Mouse (Mus musculus) spleen, adult 2 months (tissue): ENCODE measurements around the gene Klrb1a. TPM values are rescaled to one million over a fixed set of nuclear protein-coding genes. Genes with fewer than 3 reads are reported as not detected.

Experiments used
- DNase-seq, 2 experiments: peaks; one replicate each; pipeline versions ENCODE4 v3.0.0 to v3.0.0-alpha.2; 2012 to 2021; ENCODE audit warnings: low spot score in 2 of 2, low read depth in 1 of 2
- H3K27ac ChIP-seq: fragments of 200-500 bp; 2 replicates; pipeline ENCODE4 v1.5.1; 2012; ENCODE audit warnings: low read length, inconsistent platforms; ENCODE audit not compliant: insufficient read depth
- H3K27me3 ChIP-seq: fragments of 200-500 bp; 2 replicates; pipeline ENCODE4 v1.6.1; 2012; ENCODE audit warnings: mild to moderate bottlenecking, moderate library complexity, low read length, inconsistent platforms; ENCODE audit not compliant: control insufficient read depth, insufficient read depth
- H3K36me3 ChIP-seq: fragments of 200-500 bp; 2 replicates; pipeline ENCODE4 v1.6.1; 2012; ENCODE audit warnings: mild to moderate bottlenecking, low read length, inconsistent platforms; ENCODE audit not compliant: control insufficient read depth, insufficient read depth
- H3K4me1 ChIP-seq: fragments of 200-500 bp; 2 replicates; pipeline ENCODE4 v1.6.1; 2011; ENCODE audit warnings: inconsistent platforms; ENCODE audit not compliant: control insufficient read depth, insufficient read depth, insufficient read length
- H3K4me3 ChIP-seq: fragments of 200-500 bp; 2 replicates; pipeline ENCODE4 v1.5.1; 2011; ENCODE audit warnings: mild to moderate bottlenecking, inconsistent platforms; ENCODE audit not compliant: insufficient read depth, insufficient read length; ENCODE audit errors: extremely low read depth
- CTCF ChIP-seq: fragments of 200-500 bp; IDR thresholded peaks from 2 replicates; pipeline ENCODE4 v1.5.1; 2011; ENCODE audit warnings: mild to moderate bottlenecking, inconsistent platforms; ENCODE audit not compliant: insufficient read depth, insufficient read length, insufficient replicate concordance; ENCODE audit errors: extremely low read depth
- POLR2A ChIP-seq: fragments of 200-500 bp; IDR thresholded peaks from 2 replicates; pipeline ENCODE4 v1.6.1; 2011; ENCODE audit warnings: low read depth, low read length, inconsistent platforms
- WGBS: fragments of 180-500 bp; shearing (Covaris S2); methylation state at CpG from one replicate; pipeline ENCODE4 v1.1.7; 2018; 5-methylcytosine and 5-hydroxymethylcytosine counted together
- polyA plus RNA-seq: library from polyadenylated mRNA; depleted of rRNA; stranded (reverse); fragments of >200 nt; gene quantifications from 2 replicates; pipeline ENCODE4 v1.2.3, GENCODE M21; 2012; rRNA removed

Klrb1a gene
- polyA plus RNA-seq, 1 experiment: 1.2 TPM

DNA sequence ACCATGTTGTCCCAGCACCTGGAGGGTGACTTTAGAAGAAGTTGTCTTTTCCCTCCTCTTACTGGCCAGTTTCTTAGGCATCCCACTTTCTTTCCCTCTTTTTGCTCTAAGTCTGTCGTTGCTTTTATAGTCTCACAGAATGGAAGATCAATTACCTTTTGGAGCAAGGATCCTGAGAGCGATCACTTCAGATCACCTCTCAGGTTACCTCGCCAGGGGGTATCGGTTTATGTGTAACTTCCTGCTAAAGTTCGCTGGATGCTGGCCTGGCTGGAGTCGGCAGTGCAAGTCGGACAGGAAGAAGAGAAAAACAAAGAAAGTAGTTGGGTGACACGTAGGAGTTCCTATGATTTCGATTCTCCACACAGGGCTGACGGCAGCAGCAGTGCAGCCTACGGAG, 41.8 kb downstream of the Klrb1a start, which contains the start of gene A2ml1:
TSS of gene A2ml1 (minus strand) at position 101 of the 400 bp plus-strand sequence.
- H3K4me3 ChIP-seq: no peak within 1 kb of the TSS
- H3K27me3 ChIP-seq: no peaks in the 10 kb centered on the region
- no peak within 1 kb of the TSS for H3K27ac ChIP-seq
- H3K4me1 ChIP-seq: no peaks in the 10 kb centered on the region; the same call in 1 of the 2 replicates
- WGBS: 67% methylated on average over 11 of the region's 11 CpGs
- TF ChIP-seq CTCF (no peak), POLR2A (no peak)
- no peak for DNase-seq
- no peaks in the 10 kb centered on the region for H3K36me3 ChIP-seq

- Histone ChIP-seq H3K4me1 (no peaks in the 10 kb centered on the region), H3K36me3 (no peaks in the 10 kb centered on the region), H3K27me3 (no peaks in the 10 kb centered on the region), H3K4me3 (no peak overlapping the region), H3K27ac (no peak overlapping the region)
- no peak for DNase-seq
- WGBS: 89% methylated on average over 9 of the region's 9 CpGs
- TF ChIP-seq CTCF (no peak), POLR2A (no peak)
Observed at GRCm38 (mm10) chr6:128577301-128577700, 46.0 kb downstream of the Klrb1a start.

- no peaks in the 10 kb centered on the region for H3K4me1 ChIP-seq
- no peaks in the 10 kb centered on the region for H3K36me3 ChIP-seq
- H3K27me3 ChIP-seq: no peaks in the 10 kb centered on the region
- no peak overlapping the region for H3K4me3 ChIP-seq
- H3K27ac ChIP-seq: no peak overlapping the region
- TF ChIP-seq POLR2A (no peak), CTCF (no peak)
- no peak for DNase-seq
- WGBS: 91% methylated on average over 11 of the region's 11 CpGs
Observed at GRCm38 (mm10) chr6:128566589-128566988, 56.7 kb downstream of the Klrb1a start.

Other genes with a start within 250 kb of the Klrb1a start
- gene Tex52, start 248.1 kb downstream of the Klrb1a start, polyA plus RNA-seq: 0.05 TPM in 1 of 2 replicates, not detected in the other
- gene Gm44596, start 248.0 kb downstream of the Klrb1a start, polyA plus RNA-seq: not detected in 2 replicates
- 0.28 and 0.35 TPM in 2 replicates for gene Nrip2, start 224.2 kb downstream of the Klrb1a start, polyA plus RNA-seq
- gene Itfg2, start 198.6 kb downstream of the Klrb1a start, polyA plus RNA-seq: 23.0 and 32.6 TPM in 2 replicates
- 46.3 and 60.3 TPM in 2 replicates for gene Fkbp4, start 184.9 kb downstream of the Klrb1a start, polyA plus RNA-seq
- gene Pzp, start 96.8 kb downstream of the Klrb1a start, polyA plus RNA-seq: 0.04 and 0.05 TPM in 2 replicates
- gene A2ml1, start 41.9 kb downstream of the Klrb1a start, polyA plus RNA-seq: not detected in 2 replicates
- not detected in 2 replicates for gene Clec2h, start 38.9 kb upstream of the Klrb1a start, polyA plus RNA-seq
- gene Klrb1, start 99.5 kb upstream of the Klrb1a start, polyA plus RNA-seq: 0.15 and 0.16 TPM in 2 replicates
- 3.0 and 8.5 TPM in 2 replicates for gene Klrb1c, start 165.7 kb upstream of the Klrb1a start, polyA plus RNA-seq
- gene Gm44511, start 202.8 kb upstream of the Klrb1a start, polyA plus RNA-seq: 0.23 and 0.53 TPM in 2 replicates
- gene Klrb1b, start 202.8 kb upstream of the Klrb1a start, polyA plus RNA-seq: 0.62 and 1.7 TPM in 2 replicates